Mouse (Mus musculus) myocyte (in vitro differentiated cells): ENCODE data around the gene Gm37240.

Experiments used
- CEBPB ChIP-seq: IDR thresholded peaks from 2 replicates; pipeline ENCODE4 v1.6.1; 2011; ENCODE audit warnings: mild to moderate bottlenecking, moderate library complexity; ENCODE audit not compliant: poor library complexity, insufficient read depth, severe bottlenecking
- MAX ChIP-seq: IDR thresholded peaks from one replicate; pipeline ENCODE4 v1.6.1; 2011; ENCODE audit warnings: low read depth, mild to moderate bottlenecking, control low read depth
- MYOD1 ChIP-seq, 3 experiments: IDR thresholded peaks; one replicate each; pipeline ENCODE4 v1.6.1; 2011; ENCODE audit warnings: control low read depth in 2 of 3, low read depth in 2 of 3, mild to moderate bottlenecking in 2 of 3, moderate library complexity in 1 of 3; ENCODE audit not compliant: insufficient read length in 2 of 3, control insufficient read depth in 1 of 3
- POLR2A ChIP-seq: IDR thresholded peaks from one replicate; pipeline ENCODE4 v1.6.1; 2011; ENCODE audit warnings: low read depth, mild to moderate bottlenecking, control low read depth, moderate library complexity; ENCODE audit not compliant: insufficient read length
- POLR2AphosphoS2 ChIP-seq: IDR thresholded peaks from one replicate; pipeline ENCODE4 v1.6.1; 2011; ENCODE audit warnings: low read depth, control low read depth; ENCODE audit not compliant: insufficient read length
- SRF ChIP-seq: IDR thresholded peaks from one replicate; pipeline ENCODE4 v1.6.1; 2011; ENCODE audit warnings: low read depth; ENCODE audit not compliant: control insufficient read depth, insufficient read length
- TCF12 ChIP-seq: IDR thresholded peaks from one replicate; pipeline ENCODE4 v1.6.1; 2011; ENCODE audit warnings: mild to moderate bottlenecking, control low read depth; ENCODE audit not compliant: poor library complexity, insufficient read depth, severe bottlenecking
- USF1 ChIP-seq: IDR thresholded peaks from one replicate; pipeline ENCODE4 v1.6.1; 2011; ENCODE audit warnings: low read depth, mild to moderate bottlenecking, control low read depth, moderate library complexity

DNA sequence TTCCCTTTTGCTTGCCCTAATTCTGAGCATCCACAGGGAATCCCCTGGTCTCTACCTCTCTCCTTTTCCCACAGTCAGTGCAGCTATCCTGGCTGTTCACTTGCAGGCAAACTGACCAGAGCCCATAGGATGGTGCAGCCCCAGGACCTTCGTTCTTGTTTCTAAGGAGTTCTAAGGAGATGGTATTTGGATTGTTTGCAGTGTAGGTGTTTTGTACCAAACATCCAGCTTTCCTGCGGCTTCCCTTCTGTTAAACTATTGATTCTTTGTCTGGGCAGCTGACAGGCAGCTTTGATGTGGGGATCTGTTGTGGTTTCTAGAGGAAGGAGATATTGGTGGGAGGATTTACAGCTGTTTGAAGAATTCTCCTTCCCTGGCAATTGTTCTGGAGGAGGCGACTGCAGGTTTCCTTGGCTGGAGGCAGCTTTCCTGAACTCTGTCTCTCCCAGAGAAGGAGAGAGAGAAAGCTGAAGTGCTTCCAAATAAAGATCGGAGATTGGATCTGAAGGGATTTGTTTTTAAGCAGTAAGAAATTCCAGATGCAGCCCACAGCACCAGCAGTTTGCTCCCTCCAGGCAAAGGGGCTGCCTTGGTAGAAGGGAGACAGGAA is 573.6 kb downstream of the Gm37240 start:
- no peak for TF ChIP-seq POLR2A
- TF ChIP-seq SRF = no peak
- TF ChIP-seq MAX = no peak
- TF ChIP-seq USF1 = no peak
- TF ChIP-seq MYOD1 (IDR thresholded peaks at IDR 0.05; ENCODE audit: control insufficient read depth in 1 of 3, insufficient read length in 2 of 3, low read depth in 2 of 3) = peak in 1 of 3 experiments; percentile 13
- TF ChIP-seq POLR2AphosphoS2 = no peak
- peak; percentile 26 for TF ChIP-seq TCF12
- TF ChIP-seq CEBPB = no peak
